Mouse (Mus musculus) ES-Bruce4 (cell line): ENCODE results near the gene Trappc2l.

Source experiments
- CTCF ChIP-seq: IDR thresholded peaks from one replicate; pipeline ENCODE4 v1.8.1; 2011; ENCODE audit warnings: low read depth, low read length
- EP300 ChIP-seq: IDR thresholded peaks from 2 replicates; pipeline ENCODE4 v1.6.1; 2011; ENCODE audit warnings: low read depth, low read length; ENCODE audit not compliant: insufficient read depth
- POLR2A ChIP-seq: IDR thresholded peaks from one replicate; pipeline ENCODE4 v1.8.1; 2011; ENCODE audit warnings: low read length; ENCODE audit not compliant: insufficient read depth

GRCm38 (mm10) chr8:122571750-122572267, 39.6 kb upstream of the Trappc2l start:
- TF ChIP-seq CTCF (no peak), POLR2A (no peak), EP300 (no peak)
